Mouse (Mus musculus) spleen, adult 12 weeks (tissue): ENCODE results near the gene Ptgir.

Source experiments
- DNase-seq: peaks from one replicate; pipeline ENCODE4 v3.0.0; 2022; ENCODE audit warnings: low spot score

The Ptgir gene

DNA sequence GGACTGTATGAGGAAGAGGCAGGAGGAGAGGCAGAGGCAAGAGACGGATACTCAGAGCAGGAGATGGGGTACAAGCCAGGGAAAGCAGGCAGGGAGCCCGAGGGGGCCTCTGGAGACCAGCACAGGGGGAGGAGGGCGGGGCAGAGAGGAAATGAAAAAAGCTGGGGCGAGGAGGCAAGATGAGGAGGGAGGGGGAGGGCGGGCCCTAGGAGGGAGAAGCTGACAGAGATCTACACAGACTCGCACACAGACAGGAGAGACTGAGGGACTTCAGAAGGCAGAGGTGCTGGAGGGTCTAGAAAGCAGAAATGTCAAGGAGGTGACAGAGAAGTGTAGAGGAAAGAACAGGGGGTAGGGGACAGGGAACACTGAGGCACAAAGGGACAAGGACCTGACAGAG, at the start of gene Ptgir:
TSS of gene Ptgir (plus strand) at position 210 of the 400 bp plus-strand sequence.
- no peak for DNase-seq

DNA sequence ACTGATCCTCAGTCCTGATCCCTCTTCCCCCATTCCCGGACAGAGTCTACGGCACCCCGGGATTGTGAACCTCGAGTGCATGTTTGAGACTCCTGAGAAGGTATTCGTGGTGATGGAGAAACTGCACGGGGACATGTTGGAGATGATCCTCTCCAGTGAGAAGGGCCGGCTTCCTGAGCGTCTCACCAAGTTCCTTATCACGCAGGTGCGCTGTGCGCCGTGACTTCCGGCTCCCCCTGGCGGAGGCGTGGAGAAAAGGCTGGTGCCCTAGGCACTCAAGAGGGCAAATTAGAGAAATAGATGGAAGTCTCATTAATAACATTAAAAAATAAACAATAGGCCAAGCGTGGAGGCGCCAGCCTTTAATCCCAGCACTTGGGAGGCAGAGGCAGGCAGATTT, 48.0 kb upstream of the Ptgir start:
- DNase-seq = peak; percentile 21

DNA sequence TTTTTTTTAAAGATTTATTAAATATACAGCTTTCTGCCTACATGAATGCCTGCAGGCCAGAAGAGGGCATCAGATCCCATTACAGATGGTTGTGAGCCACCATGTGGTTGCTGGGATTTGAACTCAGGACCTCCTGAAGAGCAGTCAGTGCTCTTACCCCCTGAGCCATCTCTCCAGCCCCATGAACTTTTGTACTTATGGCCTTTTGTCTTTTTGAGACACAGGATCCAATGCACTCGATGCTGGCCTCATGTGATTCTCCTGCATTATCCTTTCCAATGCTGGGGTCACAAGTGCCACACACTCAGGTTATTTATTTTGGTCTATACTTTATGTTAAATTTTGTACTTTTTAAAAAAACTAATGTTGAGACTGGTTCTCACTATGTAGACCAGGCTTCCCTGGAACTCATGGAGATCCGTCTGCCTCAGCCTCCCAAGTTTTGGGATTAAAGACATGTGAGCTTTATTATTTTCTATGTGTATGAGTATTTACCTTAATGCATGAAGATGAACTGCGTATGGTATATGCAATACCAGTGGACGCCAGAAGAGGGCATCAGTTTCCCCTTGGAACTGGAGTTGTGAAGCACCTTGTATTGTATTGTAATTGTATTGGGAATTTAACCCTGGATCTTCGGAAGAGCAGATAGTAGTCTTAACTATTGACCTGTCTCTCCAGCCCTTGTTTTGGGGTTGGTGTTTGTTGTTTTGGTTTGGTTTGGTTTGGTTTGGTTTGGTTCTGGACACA, 46.2 kb upstream of the Ptgir start:
- peak; percentile 36 for DNase-seq

DNA sequence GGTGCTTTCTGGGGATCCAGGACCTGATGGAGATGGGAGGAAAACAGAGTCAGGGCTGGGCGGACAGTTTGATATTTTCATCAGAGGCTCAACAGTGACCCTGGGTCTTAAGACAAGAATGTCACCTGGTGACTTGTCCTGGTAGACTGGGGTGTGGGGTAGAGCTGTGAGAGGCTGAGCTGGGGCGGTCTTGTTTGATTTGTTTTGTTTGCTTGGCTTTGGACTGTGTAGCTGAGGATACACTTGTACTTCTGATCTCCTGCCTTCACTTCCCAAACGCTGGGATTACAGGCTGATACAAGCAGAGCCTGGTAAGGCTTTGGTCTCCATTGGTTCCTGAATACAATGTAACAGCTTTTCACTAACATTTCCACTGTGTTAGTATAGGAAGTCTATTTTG, 38.8 kb upstream of the Ptgir start:
- no peak for DNase-seq

DNA sequence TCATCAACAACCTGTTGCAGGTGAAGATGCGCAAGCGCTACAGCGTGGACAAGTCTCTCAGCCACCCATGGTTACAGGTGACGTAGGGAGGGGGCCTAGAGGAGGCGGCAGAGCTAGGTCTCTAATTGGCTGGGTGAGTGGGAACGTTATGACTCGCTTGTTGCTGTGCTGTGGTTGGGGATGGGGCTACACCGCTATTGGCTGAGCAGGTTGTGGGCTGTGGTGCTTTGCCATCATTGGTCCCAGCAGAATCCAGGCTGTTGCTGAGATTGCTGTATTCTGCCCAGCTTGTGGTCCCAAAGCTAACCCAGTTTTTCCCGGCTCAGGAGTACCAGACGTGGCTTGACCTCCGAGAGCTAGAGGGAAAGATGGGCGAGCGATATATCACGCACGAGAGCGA, 36.8 kb upstream of the Ptgir start:
- DNase-seq = no peak

DNA sequence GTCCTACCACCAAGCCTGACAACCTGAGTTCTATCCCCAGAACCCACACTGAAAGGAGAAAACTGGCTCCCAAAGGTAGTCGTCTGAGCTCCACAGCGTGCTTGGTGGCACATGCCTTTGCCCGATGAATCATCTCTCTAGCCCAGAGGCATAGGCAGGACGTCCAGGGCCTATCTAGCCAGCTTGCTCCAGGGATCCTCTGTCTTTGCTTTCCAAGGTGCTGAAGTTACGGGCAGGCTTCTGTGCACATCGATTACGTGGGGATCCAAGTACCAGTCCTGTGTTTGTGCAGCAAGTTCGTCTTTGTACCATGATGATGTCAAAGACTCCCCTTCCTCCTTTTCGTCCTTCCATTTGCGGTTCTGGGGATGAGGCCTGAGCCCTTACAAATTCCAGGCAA, 34.7 kb upstream of the Ptgir start:
- no peak for DNase-seq

DNA sequence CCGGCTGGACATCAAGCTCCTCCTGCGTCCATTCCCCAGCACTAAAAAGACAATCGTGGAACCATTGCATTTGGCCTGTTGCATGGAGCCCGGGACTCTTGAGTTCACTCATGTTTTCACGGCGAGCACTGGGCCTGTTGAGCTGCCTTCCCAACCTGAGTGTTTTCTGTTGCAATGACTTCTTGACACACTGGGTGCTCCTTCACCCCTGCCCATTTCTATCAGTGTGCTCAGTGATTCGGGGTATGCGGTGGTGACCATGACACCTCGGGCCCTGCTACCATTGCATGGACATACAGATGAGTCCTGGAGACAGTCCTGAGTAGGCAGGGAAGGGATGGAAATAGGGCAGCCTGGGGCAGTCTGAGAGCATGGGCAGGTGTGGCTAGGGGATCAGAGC, 33.8 kb upstream of the Ptgir start:
- DNase-seq = no peak

DNA sequence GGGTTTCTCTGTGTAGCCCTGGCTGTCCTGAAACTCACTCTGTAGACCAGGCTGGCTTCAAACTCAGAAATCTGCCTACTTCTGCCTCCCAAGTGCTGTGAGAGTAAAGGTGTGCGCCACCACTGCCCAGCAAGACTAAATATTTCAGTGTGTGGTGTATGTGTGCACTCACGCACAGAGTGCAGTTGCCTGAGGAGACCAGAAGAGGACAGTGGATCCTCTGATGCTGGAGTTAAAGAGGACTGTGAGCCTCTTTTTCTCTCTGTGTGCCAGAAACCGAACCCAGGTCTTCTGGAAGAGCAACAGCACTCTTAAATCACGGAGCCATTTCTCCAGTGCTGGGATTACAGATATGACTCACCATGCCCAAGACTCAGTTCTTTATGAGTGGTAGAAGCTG, 32.9 kb upstream of the Ptgir start:
- DNase-seq = no peak

DNA sequence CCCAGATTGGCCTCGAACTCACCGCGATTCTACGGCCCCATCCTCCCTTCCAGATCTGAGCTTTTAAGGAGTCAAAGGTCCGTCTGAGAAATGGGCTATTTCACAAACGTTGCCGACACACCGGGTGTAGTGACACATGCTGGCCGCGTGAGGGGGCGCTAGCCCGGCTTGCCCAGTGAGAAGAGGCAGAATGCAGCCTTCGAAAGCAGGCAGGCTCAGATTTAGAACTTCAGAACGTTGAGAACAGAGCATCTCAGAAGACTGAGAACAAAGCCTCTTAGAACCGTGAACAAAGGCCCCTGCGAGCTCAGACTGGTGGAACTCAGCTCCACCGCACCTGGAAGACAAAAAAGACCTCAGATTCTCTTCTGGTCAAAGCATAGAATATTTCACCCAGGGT, 32.1 kb upstream of the Ptgir start:
- DNase-seq = peak; percentile 68

DNA sequence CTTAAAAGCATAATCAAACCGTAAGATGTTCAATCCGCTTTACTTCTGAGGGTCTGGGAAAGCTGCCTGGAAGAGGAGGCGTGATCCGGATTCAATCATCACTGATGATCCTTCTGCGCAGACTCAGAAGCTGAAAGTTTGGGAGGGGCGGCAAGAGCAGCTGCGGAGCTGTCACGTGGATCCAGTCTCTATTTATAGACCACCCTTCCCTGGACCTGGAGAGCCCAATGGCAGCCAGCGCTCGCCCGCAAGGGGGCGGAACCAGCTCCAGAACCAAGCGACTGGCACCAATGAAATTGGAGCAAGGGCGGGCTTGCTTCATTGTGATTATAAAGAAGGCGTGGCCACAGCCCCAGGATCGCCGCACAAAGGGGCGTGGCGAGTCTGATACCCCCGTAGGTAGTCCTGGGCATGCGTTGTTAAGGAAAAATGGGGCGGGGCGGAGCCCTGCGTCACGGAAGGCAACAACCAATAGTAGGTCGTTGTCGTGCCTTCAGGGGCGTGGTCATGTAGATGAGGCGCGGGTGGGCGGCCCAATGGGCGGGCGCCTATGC, 31.5 kb upstream of the Ptgir start:
- peak; percentile 94 for DNase-seq

DNA sequence AGATGAGACGGTGACA, 31.2 kb upstream of the Ptgir start, which contains the start of gene Dact3:
TSS of gene Dact3 (plus strand) at position 8 of the 16 bp plus-strand sequence.
- no peak for DNase-seq

DNA sequence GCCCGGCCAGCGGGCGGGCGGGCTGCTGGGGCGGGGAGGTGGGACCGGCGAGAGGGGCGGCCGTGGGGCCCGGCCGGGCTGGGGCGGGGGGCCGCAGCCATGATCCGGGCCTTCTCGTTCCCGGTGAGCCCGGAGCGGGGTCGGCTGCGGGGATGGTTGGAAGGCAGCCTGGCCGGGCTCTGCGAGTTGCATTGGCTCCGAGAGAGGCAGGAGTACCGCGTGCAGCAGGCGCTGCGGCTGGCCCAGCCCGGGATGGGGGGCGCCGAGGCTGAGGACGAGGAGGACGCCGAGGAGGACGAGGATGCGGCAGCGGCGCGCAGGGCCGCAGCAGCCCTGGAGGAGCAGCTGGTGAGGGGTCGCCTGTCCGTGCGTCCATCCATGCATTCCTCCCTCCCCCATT, 31.0 kb upstream of the Ptgir start:
- DNase-seq = no peak

DNA sequence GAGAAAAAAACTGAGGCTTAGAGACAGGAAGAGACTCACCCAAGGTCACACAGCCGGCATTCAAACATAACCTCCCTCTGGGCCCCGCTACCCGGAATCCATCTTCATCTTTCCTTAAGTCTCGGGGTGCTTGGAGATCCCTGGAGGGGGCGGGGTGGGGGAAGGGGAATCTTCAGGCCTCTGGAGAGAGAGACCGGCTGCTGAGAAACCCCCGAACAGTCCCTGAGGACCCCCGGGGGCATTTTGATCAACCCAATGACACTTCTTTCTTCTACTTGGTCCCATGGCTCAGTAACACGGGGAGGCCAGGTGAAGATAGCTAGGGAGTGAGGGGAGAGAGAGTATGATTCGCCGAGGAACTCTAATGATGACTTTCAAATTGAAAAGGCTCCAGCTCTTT, 30.3 kb upstream of the Ptgir start:
- DNase-seq = no peak

DNA sequence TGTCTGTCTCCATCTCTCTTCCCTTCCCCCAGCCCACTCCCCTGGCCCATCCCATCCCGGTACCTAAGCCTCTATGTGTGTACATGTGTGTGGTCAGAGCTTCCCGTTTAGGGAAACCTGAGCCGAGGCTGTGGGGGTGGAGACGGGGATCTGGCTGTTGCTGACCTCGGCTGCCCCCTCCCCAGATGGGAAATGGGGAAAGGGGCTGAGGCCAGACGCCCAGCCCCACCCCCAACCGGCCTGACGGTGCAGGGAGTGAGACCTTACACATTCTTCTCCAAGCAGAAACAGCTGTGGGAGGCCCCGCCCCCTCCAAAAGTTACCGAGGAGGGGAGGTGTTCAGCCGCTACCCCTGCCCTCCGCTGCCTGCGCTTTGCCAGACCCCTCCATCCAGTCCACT, 29.7 kb upstream of the Ptgir start:
- DNase-seq = no peak

DNA sequence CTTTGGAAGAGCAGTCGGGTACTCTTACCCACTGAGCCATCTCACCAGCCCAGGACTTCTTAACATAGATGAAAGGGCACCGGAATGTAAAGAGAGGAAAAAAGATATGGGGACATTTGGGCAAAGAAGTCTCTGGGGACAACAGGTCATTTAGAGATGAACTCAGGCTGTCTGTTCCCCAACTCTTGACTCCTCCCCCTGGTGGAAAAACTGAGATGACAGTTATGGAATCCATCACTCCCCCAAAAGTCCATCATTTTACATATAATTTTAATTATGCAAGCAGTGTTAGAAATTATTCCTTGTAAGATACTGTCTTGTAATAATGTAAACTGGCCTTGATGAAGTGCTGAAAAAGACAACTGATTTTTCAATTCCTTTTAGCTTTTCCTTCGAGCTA, 28.6 kb upstream of the Ptgir start:
- DNase-seq = no peak

DNA sequence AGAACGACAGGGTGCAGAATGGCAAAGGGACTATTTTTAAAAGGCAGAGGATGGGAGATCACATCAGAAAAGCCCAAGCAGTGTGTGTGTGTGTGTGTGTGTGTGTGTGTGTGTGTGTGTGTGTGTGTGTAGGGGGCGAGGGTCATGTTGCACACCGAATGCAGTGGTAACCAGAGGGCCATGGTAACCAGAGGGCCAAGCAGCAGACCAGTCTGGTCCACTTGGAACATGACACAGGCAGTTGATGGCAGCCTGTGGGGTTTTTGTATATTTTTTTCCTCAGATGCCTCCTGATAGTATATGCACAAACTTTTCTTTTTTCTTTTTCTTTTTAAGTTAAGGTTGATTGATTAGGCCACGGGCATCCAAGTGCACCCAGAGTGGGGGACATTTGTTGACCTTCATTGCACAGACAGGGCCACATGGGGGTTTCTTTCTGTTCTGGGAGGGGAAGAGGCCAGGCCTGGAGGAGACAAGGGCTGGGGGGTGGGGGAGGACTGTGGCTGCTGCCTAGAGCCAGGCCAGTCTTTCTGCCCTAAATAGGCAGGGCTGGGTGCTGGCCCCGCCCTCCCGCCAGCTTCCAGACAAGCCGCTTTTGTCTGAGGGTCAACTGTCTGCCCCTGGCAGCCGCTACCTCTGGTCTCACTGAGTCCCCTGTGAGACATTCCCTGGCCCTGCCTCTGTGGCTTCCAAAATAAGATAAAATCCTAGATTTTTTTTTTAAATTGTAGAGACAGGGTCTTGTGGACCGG, 26.3 kb upstream of the Ptgir start:
- DNase-seq = no peak

DNA sequence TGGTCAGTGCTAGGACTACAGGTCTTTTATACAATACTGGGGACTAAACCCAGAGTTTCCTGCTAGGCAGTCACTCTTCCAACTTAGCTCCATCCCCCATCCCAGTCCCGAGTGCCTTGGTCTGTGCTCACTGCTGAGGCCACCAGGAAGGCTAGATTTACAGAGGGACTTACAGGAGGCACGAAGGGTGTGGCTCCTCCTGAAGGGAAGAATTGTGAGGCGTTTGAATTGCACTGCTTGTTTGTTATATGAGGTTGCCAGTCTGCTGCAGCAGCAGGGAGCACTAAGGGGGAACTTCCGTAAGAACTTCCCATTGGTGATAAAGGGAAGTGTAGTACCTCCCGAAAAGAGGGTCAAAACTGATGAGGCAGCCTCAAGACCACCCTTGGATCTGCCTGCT, 25.7 kb upstream of the Ptgir start:
- no peak for DNase-seq

DNA sequence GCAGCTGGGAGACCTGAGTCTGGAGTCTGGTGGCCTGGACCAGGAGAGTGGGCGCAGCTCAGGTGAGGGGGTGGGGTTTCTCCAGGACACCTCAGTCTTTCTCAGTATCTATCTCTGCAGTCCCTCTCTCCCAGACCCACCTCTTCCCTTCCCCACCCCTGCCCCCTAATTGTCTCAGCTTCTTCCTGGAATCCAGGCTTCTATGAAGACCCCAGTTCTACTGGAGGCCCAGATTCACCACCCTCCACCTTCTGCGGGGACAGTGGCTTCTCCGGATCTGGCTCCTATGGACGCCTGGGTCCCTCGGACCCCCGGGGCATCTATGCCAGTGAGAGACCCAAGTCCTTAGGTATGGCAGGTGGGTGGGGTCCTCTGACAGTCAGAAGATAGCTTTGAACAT, 23.1 kb upstream of the Ptgir start:
- DNase-seq = no peak

DNA sequence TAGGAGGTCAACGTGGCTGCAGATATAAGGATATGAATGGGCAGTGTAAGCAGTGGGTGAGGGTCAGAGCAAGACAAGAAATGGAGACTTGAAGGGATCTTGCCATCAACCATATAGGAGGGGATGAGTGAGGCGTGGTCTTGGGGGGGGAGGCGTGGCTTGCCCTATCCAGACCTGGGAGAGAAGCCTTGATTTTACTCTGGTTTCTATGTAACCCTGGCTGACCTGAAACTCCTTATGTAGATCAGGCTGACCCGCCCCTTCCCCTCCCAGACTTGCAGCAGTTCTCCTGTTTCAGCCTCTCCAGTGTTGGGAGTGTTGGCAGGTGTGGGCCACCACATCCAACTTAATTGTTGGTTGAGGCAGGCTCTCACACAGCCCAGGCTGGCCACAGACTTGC, 22.0 kb upstream of the Ptgir start:
- no peak for DNase-seq

DNA sequence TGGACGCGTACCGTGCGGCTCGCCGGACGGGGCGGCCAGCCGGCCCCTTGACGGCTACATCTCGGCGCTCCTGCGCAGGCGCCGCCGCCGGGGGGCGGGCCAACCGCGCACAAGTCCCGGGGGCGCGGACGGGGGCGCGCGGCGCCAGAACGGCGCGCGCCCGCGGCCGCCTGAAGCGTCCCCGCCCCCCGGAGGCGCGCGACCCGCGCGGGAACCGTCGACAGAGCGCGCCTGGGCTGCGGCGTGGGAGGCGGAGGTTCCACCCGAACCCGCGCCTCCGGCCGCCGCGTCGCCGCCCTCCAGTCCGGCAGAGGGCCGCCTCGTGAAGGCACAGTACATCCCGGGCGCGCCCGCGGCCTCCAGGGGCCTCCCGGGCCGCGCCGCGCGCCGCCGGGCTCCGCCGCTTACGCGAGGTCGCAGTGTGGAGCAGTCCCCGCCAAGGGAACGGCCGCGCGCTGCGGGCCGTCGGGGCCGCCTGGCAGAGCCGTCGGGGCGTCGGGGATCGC, 21.0 kb upstream of the Ptgir start:
- no peak for DNase-seq

DNA sequence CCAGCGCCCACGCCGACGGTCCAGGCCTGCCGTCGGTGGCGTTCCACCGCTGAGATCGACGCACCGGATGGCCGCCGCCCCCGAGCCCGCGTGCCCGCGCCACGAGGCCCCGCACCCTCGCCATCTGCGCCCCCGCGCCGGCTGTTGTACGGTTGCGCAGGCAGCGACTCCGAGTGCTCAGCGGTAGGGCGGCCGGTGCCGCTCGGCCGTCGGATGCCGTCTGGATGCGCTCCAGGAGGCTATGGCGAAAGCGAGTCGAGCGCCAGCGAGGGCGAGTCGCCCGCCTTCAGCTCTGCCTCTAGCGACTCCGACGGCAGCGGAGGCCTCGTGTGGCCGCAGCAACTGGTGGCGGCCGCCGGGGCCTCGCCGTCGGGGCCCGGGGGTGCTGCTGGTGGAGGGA, 20.4 kb upstream of the Ptgir start:
- no peak for DNase-seq

DNA sequence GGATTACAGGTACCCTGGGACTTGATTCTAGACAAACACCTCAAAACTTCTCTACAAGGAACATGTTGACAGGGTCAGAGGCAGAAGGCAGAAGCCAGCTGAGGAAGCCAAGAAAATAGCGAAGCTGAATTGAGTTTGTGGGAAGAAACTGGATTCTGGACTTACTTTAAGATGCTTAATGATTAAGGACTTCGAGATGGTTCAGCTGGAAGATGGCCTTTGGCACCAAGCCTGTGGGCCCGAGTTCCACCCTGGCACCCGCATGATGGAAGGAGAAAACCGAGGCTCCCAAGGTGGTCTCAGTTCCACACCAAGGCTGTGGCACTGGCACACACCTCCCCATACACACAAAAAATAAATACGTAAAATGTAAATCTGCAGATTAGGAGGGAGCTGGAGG, 15.8 kb upstream of the Ptgir start:
- no peak for DNase-seq

DNA sequence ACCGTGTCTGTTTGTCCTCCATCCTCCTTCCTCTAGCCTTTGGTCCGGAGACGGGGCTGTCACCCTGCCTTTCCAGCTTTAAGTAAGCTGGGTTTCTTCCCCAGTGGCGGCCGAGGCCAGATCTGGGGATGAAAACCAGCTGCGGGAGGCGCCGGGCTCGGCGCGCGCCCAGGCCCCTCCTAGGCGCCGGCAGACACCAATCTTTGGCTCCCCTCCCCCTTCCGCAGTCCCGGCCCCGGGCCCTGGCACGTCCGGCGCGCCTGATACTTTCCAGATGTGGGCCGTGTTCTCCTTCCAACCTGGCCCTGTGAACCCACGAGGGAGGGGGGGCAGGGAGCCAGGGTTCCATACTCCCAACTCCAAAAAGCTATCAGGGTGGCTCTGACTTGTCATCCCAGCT, 15.3 kb upstream of the Ptgir start:
- DNase-seq = no peak
